Mouse (Mus musculus): ENCODE data around the gene Ccdc42. TPM values are rescaled to one million over a fixed set of nuclear protein-coding genes. Genes with fewer than 3 reads are reported as not detected.

Ccdc42 gene
- polyA plus RNA-seq, 1 experiment: 0.22 TPM

Other genes with a start within 250 kb of the Ccdc42 start
- 17.7 and 25.2 TPM in 2 replicates for gene Ntn1, start 186.2 kb upstream of the Ccdc42 start, polyA plus RNA-seq (2012; rRNA removed)
- 1.5 and 2.5 TPM in 2 replicates for gene Pik3r5, start 154.9 kb upstream of the Ccdc42 start, polyA plus RNA-seq (2012; rRNA removed)
- 2.5 TPM in 2 replicates for gene Pik3r6, start 84.0 kb upstream of the Ccdc42 start, polyA plus RNA-seq (2012; rRNA removed)
- gene Mfsd6l, start 30.8 kb upstream of the Ccdc42 start, polyA plus RNA-seq (2012; rRNA removed): 1.0 and 1.6 TPM in 2 replicates
- 66.5 and 73.5 TPM in 2 replicates for gene Myh10, start 104.5 kb downstream of the Ccdc42 start, polyA plus RNA-seq (2012; rRNA removed)

All from urinary bladder, adult 2 months (tissue).